Mouse (Mus musculus) neural tube, embryonic 11.5 days (tissue): ENCODE measurements around the gene Ifna2. TPM values are rescaled to one million over a fixed set of nuclear protein-coding genes. Genes with fewer than 3 reads are reported as not detected.
A peak's percentile ranks its signal among the peaks of the same experiment; 100 is the strongest.

Experiments used
- ATAC-seq: fragments of 200-750 bp; cut with Nextera tagmentation; 2 replicates; pipeline ENCODE4 v1.8.0; 2017; ENCODE audit warnings: moderate number of reproducible peaks, mild to moderate bottlenecking, moderate TSS enrichment, moderate library complexity; ENCODE audit not compliant: insufficient read depth, low FRiP score, low TSS enrichment
- DNase-seq: peaks from one replicate; pipeline ENCODE4 v3.0.0-alpha.2; 2015; ENCODE audit warnings: low spot score
- H3K27ac ChIP-seq: fragments of 300-500 bp; sonication (generic); 2 replicates; pipeline ENCODE4 v1.5.1; 2014; ENCODE audit warnings: low read depth, mild to moderate bottlenecking, low read length
- H3K27me3 ChIP-seq: fragments of 300-500 bp; sonication (generic); 2 replicates; pipeline ENCODE4 v1.6.1; 2014; ENCODE audit warnings: mild to moderate bottlenecking, low read length, mixed read lengths; ENCODE audit not compliant: control insufficient read depth, insufficient read depth
- H3K36me3 ChIP-seq: fragments of 300-500 bp; sonication (generic); 2 replicates; pipeline ENCODE4 v1.6.1; 2014; ENCODE audit warnings: mild to moderate bottlenecking, low read length, moderate library complexity, mixed read lengths; ENCODE audit not compliant: control insufficient read depth, insufficient read depth
- H3K4me1 ChIP-seq: fragments of 300-500 bp; sonication (generic); 2 replicates; pipeline ENCODE4 v1.6.1; 2014; ENCODE audit warnings: low read length, mixed read lengths; ENCODE audit not compliant: control insufficient read depth, insufficient read depth
- H3K4me2 ChIP-seq: fragments of 300-500 bp; sonication (generic); 2 replicates; pipeline ENCODE4 v1.6.1; 2014; ENCODE audit warnings: low read depth, mild to moderate bottlenecking, moderate library complexity
- H3K4me3 ChIP-seq: fragments of 300-500 bp; sonication (generic); 2 replicates; pipeline ENCODE4 v1.5.1; 2014; ENCODE audit warnings: low read depth, low read length
- H3K9ac ChIP-seq: fragments of 300-500 bp; sonication (generic); 2 replicates; pipeline ENCODE4 v1.6.1; 2014; ENCODE audit warnings: mild to moderate bottlenecking, low read length
- H3K9me3 ChIP-seq: fragments of 300-500 bp; sonication (generic); 2 replicates; pipeline ENCODE4 v1.6.1; 2016; ENCODE audit warnings: low read length; ENCODE audit not compliant: control insufficient read depth
- WGBS: fragments of 180-500 bp; shearing (Covaris S2); extraction: QIAGEN DNeasy Blood & Tissue Kit; methylation state at CpG from one replicate; pipeline ENCODE4 v1.1.7; 2014; 5-methylcytosine and 5-hydroxymethylcytosine counted together
- polyA plus RNA-seq: library from polyadenylated mRNA; unstranded; fragments of >200 nt; fragmentation: Nextera tagmentation; extraction: Ambion mirVana; gene quantifications from 2 replicates; pipeline ENCODE4 v1.2.1, GENCODE M21; 2014

The Ifna2 gene
- polyA plus RNA-seq = not detected in 2 replicates

GRCm38 (mm10) chr4:88683812-88684211 lies at the start of gene Ifna2:
TSS of gene Ifna2 (minus strand) at chr4:88683912.
- no peak within 1 kb of the TSS for H3K9ac ChIP-seq
- ATAC-seq (no peak), DNase-seq (no peak)
- H3K36me3 ChIP-seq = no peaks in the 10 kb centered on the region
- H3K27me3 ChIP-seq = no peaks in the 10 kb centered on the region
- no peak within 1 kb of the TSS for H3K4me3 ChIP-seq
- 96% methylated on average over 1 of the region's 1 CpGs for WGBS
- no peak within 1 kb of the TSS for H3K4me2 ChIP-seq
- H3K9me3 ChIP-seq = no peaks in the 10 kb centered on the region
- H3K27ac ChIP-seq = no peak within 1 kb of the TSS
- no peaks in the 10 kb centered on the region for H3K4me1 ChIP-seq

- H3K4me1 ChIP-seq = no peaks in the 10 kb centered on the region
- WGBS = 3% methylated on average over 1 of the region's 1 CpGs
- ATAC-seq = no peak
- no peaks in the 10 kb centered on the region for H3K9me3 ChIP-seq
- no peaks in the 10 kb centered on the region for H3K27me3 ChIP-seq
- H3K9ac ChIP-seq = no peak overlapping the region
- H3K36me3 ChIP-seq = no peaks in the 10 kb centered on the region
- no peak for DNase-seq
- H3K4me2 ChIP-seq = no peak overlapping the region
- no peak overlapping the region for H3K4me3 ChIP-seq
- H3K27ac ChIP-seq = no peak overlapping the region
Measured at GRCm38 (mm10) chr4:88727324-88727723, 43.6 kb upstream of the Ifna2 start.

- no peak overlapping the region for H3K4me2 ChIP-seq
- no peaks in the 10 kb centered on the region for H3K4me1 ChIP-seq
- no peaks in the 10 kb centered on the region for H3K9me3 ChIP-seq
- ATAC-seq = no peak
- H3K27ac ChIP-seq = no peak overlapping the region
- no peaks in the 10 kb centered on the region for H3K27me3 ChIP-seq
- 86% methylated on average over 6 of the region's 6 CpGs for WGBS
- no peaks in the 10 kb centered on the region for H3K36me3 ChIP-seq
- no peak overlapping the region for H3K4me3 ChIP-seq
- H3K9ac ChIP-seq = no peak overlapping the region
- DNase-seq = no peak
Measured at GRCm38 (mm10) chr4:88726727-88727126, 43.0 kb upstream of the Ifna2 start.

GRCm38 (mm10) chr4:88723497-88724090 lies 39.9 kb upstream of the Ifna2 start:
- Histone ChIP-seq H3K4me2 (no peak overlapping the region), H3K27me3 (no peaks in the 10 kb centered on the region), H3K4me1 (peaks cover 20% of the 10 kb centered on the region), H3K27ac (no peak overlapping the region), H3K4me3 (no peak overlapping the region), H3K9ac (no peak overlapping the region), H3K36me3 (no peaks in the 10 kb centered on the region), H3K9me3 (no peaks in the 10 kb centered on the region)
- 61% methylated on average over 8 of the region's 8 CpGs for WGBS
- no peak for ATAC-seq
- no peak for DNase-seq

- DNase-seq = peak; percentile 93
Measured at GRCm38 (mm10) chr4:88721791-88722721, 38.3 kb upstream of the Ifna2 start, which contains the start of the genes Gm26566 and Klhl9. TSS of gene Gm26566 (plus strand) at chr4:88721805. TSS of gene Klhl9 (minus strand) at chr4:88722465.

GRCm38 (mm10) chr4:88718715-88719114 lies 35.0 kb upstream of the Ifna2 start:
- DNase-seq = no peak
- Histone ChIP-seq H3K4me1 (peaks cover 23% of the 10 kb centered on the region), H3K4me2 (peak overlapping the region; percentile 47), H3K9me3 (no peaks in the 10 kb centered on the region), H3K27me3 (no peaks in the 10 kb centered on the region), H3K36me3 (peaks cover 4% of the 10 kb centered on the region), H3K4me3 (peak overlapping the region; percentile 23), H3K27ac (no peak overlapping the region), H3K9ac (no peak overlapping the region)
- no peak for ATAC-seq
- whole genome bisulfite sequencing = 74% methylated on average over 1 of the region's 1 CpGs

More at GRCm38 (mm10) chr4:88721791-88722721, 38.3 kb upstream of the Ifna2 start, which contains the start of the genes Gm26566 and Klhl9:
- H3K27ac ChIP-seq = peak within 1 kb of the TSS; percentile 97
- peak within 1 kb of the TSS; percentile 94 for H3K4me3 ChIP-seq
- no peaks in the 10 kb centered on the region for H3K27me3 ChIP-seq
- ATAC-seq = peak; percentile 97
- peak within 1 kb of the TSS; percentile 56 for H3K4me2 ChIP-seq
- under 1% methylated on average over 81 of the region's 82 CpGs for WGBS
- peak within 1 kb of the TSS; percentile 99 for H3K9ac ChIP-seq
- no peaks in the 10 kb centered on the region for H3K36me3 ChIP-seq
- H3K4me1 ChIP-seq = peaks cover 23% of the 10 kb centered on the region
- no peaks in the 10 kb centered on the region for H3K9me3 ChIP-seq

GRCm38 (mm10) chr4:88715059-88715458 lies 31.3 kb upstream of the Ifna2 start:
- no peak overlapping the region for H3K9ac ChIP-seq
- no peak overlapping the region for H3K27ac ChIP-seq
- DNase-seq = no peak
- no peak overlapping the region for H3K4me3 ChIP-seq
- peaks cover 12% of the 10 kb centered on the region; the same call in 1 of the 2 replicates for H3K4me1 ChIP-seq
- no peaks in the 10 kb centered on the region for H3K27me3 ChIP-seq
- ATAC-seq = no peak
- H3K9me3 ChIP-seq = no peaks in the 10 kb centered on the region
- no peak overlapping the region for H3K4me2 ChIP-seq
- peaks cover 4% of the 10 kb centered on the region for H3K36me3 ChIP-seq

GRCm38 (mm10) chr4:88714281-88714680 lies 30.6 kb upstream of the Ifna2 start:
- Histone ChIP-seq H3K27me3 (no peaks in the 10 kb centered on the region), H3K4me1 (peaks cover 8% of the 10 kb centered on the region; the same call in 1 of the 2 replicates), H3K4me3 (no peak overlapping the region), H3K4me2 (no peak overlapping the region), H3K9ac (no peak overlapping the region), H3K27ac (no peak overlapping the region), H3K36me3 (peaks cover 4% of the 10 kb centered on the region), H3K9me3 (no peaks in the 10 kb centered on the region)
- no peak for ATAC-seq
- DNase-seq = no peak
- WGBS = 88% methylated on average over 1 of the region's 1 CpGs
